Mouse (Mus musculus): ENCODE data around the gene H2al3.

Gene H2al3

DNA sequence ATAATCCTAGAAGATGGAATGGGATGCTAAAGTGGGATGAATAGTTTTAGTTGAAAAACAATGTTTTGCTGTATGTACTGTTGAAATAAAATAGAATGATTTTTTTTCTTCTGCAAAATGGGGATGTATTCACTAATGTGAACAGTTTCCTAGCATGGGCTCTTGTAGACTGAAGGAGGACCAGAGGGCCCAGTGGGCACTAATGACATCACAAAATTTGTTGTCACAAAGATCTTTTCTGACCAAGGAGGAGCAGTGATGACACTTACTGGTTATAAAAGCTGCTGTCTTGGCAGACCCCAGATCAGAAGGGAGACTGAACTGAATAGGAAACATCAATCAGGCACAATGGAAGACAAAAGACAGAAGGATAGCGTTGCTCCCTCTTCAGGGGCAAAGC, at the start of gene H2al3:
Gene H2al3, plus strand, starts transcription at position 301 of the 400 bp plus-strand sequence.
- no peak for DNase-seq (ENCODE audit: low read depth, low spot score)

DNA sequence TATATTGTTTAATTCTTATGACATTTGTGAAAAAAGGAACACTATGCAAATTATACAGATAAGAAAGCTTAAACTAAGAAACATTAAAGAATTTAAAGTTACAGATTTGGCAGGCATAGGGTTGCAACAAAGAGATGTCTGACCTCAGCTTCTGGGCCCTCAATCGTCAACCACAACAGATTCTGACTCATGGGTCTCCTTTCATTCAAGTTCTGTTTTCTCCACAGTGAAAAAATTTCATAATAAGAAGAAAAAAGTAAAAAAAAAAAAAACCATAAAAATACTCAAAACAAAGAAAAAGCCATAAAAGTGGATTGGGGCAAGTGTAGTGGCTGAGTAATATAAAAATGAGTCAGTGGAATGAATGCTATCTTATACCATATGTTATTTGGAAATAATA, 39.4 kb upstream of the H2al3 start:
- DNase-seq (ENCODE audit: low read depth, low spot score), result peak; percentile 85

DNA sequence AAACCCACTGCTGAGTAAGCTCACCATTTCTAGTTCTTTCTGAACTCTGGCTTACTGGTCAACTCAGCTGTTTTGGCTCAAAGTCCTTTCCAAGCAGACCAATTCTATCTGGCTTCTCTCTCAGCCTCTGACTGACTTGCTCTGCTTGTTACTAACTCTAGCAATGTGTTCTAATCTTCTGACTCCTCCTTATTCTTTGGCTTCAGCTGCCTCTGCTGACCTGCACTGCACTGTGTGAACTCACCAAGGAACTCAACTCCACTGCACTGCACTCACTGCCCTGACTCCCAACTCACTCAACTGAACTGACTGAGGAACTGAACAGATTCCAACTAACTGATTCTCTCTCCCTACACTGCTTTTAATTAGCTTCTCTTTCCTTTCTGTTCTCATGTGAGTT, 37.0 kb upstream of the H2al3 start:
- peak; percentile 44 for DNase-seq (ENCODE audit: low read depth, low spot score)

DNA sequence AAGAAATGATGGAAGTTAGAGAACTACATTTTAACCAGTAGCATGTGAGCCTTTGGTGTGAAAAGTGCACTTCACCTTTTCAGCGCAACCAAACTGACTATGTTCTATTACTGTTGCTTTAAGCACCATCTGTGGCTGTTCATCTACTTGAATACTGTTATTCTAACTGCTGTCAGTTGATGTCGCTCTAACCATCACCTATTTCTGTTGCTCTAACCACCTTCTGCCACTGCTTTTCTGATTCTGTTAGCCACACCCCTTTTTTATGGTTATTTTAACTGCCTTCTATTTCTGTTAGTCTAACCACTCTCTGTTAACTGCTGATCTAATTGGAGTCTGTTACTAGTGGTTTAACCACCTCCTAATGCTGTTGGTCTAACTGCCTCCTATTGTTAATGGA, 14.7 kb upstream of the H2al3 start:
- DNase-seq (ENCODE audit: low read depth, low spot score), result no peak

DNA sequence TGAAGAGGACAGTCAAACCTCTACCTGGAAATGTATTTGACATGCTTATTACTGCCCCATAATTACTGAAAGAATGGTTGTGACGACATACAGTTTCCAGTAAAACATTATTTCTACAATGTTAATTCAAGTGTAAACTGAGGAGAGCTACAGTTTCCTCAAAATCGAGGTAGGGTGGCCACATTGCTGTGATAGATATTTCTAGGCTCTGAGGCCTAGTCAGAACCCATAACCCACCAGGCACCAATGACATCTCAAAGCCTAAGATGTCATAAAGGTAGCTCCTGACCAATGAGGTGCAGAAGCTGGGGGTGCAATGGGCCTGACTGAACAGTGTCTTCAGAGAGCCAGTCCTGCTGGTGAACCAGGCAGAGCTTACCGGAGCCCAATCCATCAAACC, 2.9 kb upstream of the H2al3 start, which contains the start of gene Hypm:
Gene Hypm, plus strand, starts transcription at position 301 of the 400 bp plus-strand sequence.
- DNase-seq (ENCODE audit: low read depth, low spot score), result no peak

DNA sequence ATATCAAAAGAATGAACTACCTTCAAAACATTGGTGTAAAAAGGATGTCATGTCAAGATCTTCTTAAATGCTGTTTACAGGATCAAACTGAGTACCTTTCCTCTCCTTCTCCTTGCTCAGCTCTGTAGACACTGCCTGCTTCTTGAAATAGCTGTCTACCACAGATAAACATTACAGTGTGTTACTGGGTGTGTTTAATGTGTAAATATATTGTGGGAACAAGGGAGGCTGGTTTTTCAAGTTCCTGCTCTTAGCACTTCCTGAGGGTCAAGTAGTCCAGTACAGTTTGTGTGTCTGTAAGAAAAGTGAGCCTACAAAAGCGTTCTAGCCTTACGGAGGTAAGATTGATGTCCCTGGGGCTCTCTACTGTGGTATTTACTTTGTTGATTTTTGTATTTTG, 12.4 kb downstream of the H2al3 start:
- DNase-seq (ENCODE audit: low read depth, low spot score), result no peak

DNA sequence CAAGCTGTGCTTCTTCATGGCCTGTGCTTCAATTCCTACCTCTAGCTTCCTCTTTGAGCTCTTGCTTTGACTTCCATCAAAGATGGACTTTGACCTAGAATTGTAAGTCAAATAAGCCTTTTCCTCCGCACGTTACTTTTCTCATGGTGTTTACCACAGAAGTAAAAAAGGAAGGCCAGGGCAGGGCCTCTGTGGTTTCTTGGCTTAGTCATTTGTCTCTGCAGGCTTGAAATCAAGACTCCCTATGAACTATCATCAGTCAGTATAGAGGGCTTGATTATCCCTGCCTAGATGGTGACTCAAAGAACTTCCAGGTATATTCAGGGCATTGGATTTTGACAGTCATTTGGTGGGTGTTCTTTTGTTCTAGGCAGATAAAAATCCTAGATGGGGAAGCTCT, 26.0 kb downstream of the H2al3 start:
- DNase-seq (ENCODE audit: low read depth, low spot score), result peak; percentile 20

DNA sequence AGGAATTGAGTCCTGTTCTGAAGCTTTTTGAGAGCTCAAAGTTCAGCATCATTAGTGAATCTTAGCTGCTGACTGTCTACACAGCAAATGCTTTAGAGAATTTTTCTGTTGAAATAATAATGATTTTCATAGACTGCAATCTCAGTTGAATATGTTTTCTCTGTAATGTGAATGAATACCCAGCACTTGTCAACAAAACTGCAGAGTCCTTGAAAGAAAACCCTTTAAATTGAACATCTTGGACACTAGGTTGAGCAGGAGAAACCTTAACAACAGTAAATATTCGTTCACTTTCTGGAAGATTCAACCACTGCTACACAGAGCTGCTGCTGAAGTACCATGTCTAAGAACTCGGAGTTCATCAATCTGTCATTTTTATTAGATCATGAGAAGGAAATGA, 35.8 kb downstream of the H2al3 start, which contains the start of gene Sytl5:
Gene Sytl5, plus strand, starts transcription at position 301 of the 400 bp plus-strand sequence.
- no peak for DNase-seq (ENCODE audit: low read depth, low spot score)

All from 3T3-L1 (cell line).